Mouse (Mus musculus): ENCODE data around the gene Dgkd. TPM values are rescaled to one million over a fixed set of nuclear protein-coding genes. Genes with fewer than 3 reads are reported as not detected.

The Dgkd gene
- total and polyA plus RNA-seq, 3 experiments, result 23.5 to 47.3 (median 40.8) TPM

DNA sequence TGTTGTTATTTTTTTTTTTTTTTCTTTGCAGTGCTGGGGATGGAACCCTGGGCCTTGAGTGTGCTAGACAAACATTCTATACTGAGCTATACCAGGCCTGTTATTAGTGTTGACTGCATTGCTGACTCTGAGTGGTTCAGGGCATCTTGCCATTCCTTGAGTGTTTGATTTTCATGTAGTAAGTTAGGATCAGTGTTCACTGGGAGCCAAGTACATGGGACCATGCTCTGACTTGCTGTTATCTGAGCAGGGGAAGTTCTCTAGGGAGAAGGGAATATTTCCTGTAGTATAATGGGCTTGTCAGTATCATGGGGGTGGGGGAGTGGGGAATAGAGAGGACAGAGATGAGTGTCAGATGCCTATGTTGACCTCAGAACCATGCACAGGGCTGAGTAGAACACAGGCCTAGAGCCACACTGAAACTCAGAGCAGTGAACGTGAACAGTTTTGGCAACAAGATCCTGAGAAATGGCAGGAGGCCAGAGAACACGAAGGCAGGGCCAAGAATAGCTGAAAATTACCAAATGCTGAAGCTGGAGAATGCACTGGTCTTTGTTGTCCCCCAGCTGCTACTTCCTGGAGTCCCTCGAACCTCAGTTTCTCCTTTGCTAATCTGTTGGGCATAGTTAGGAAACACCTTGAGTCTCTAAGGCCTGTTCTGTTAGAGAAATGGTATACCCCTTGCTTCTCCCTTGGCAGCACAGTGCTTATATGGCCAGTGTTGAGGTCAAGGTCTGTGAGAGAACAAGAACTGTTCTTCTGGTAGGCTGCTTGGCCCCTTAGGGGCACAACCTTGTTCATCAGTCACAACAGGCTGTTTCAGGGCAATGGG, 26.6 kb downstream of the Dgkd start:
- no peaks in the 10 kb centered on the region for H3K27me3 ChIP-seq (ENCODE audit: control insufficient read depth, insufficient read depth, low read length)
- 0% methylated on average over 3 of the region's 3 CpGs for WGBS
- no peak overlapping the region for H3K4me3 ChIP-seq
- no peak for TF ChIP-seq POLR2A (IDR thresholded peaks at IDR 0.05; ENCODE audit: insufficient read depth, low read depth, low read length)
- peak; percentile 74; the same call in 1 of the 2 replicates for TF ChIP-seq EP300 (IDR thresholded peaks at IDR 0.05; ENCODE audit: insufficient read depth, low read depth, low read length)
- intact Hi-C loops (cut with DNase I), result loop anchor here (2.0 kb wide), 1 partner anchor 21 kb away; no protein-coding TSS in a partner anchor
- H3K79me2 ChIP-seq (replicated peaks; ENCODE audit: control insufficient read depth, insufficient read depth, low read length), result peaks cover 11% of the 10 kb centered on the region
- H3K36me3 ChIP-seq (ENCODE audit: control insufficient read depth, insufficient read depth, low read length), result peaks cover 41% of the 10 kb centered on the region
- H3K9ac ChIP-seq (ENCODE audit: low read depth, low read length), result 0 out of 2 replicates have a peak overlapping the region, but pooled peaks have one; percentile 1
- H3K27ac ChIP-seq, result peak overlapping the region; percentile 81
- DNase-seq, result peak; percentile 86 to 88
- peaks cover 31% of the 10 kb centered on the region for H3K4me1 ChIP-seq (ENCODE audit: control insufficient read depth, insufficient read depth, low read length)

DNA sequence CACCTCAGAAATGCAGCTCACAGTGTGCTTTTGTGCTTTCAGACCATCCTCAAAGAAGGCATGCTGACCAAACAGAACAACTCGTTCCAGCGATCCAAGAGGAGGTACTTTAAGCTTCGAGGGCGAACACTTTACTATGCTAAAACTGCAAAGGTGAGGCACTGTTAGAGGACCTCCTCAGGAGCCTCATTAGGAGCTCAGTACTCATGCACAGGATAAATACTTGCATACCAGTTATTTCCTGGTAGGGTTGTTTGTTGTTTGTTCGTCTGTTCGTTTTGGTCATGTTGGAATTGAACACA, 27.2 kb downstream of the Dgkd start:
- Histone ChIP-seq H3K4me1 (ENCODE audit: control insufficient read depth, insufficient read depth, low read length) (peaks cover 31% of the 10 kb centered on the region), H3K36me3 (ENCODE audit: control insufficient read depth, insufficient read depth, low read length) (peaks cover 41% of the 10 kb centered on the region), H3K79me2 (replicated peaks; ENCODE audit: control insufficient read depth, insufficient read depth, low read length) (peaks cover 11% of the 10 kb centered on the region), H3K4me3 (no peak overlapping the region), H3K27ac (peak overlapping the region; percentile 81), H3K27me3 (ENCODE audit: control insufficient read depth, insufficient read depth, low read length) (no peaks in the 10 kb centered on the region), H3K9ac (ENCODE audit: low read depth, low read length) (no peak overlapping the region)
- no peak for TF ChIP-seq CTCF (IDR thresholded peaks at IDR 0.05)
- TF ChIP-seq POLR2A (IDR thresholded peaks at IDR 0.05; ENCODE audit: insufficient read depth, low read depth, low read length), result no peak
- TF ChIP-seq EP300 (IDR thresholded peaks at IDR 0.05; ENCODE audit: insufficient read depth, low read depth, low read length), result no peak
- 72% methylated on average over 6 of the region's 6 CpGs for WGBS
- intact Hi-C loops (cut with DNase I), result loop anchor here (2.0 kb wide), 1 partner anchor 21 kb away; no protein-coding TSS in a partner anchor
- DNase-seq, result no peak

- DNase-seq, result peak; percentile 46 to 48
- intact Hi-C loops (cut with DNase I), result loop anchor here (2.0 kb wide), 1 partner anchor 22 kb away; no protein-coding TSS in a partner anchor
- Histone ChIP-seq H3K9ac (ENCODE audit: low read depth, low read length) (no peak overlapping the region), H3K4me1 (ENCODE audit: control insufficient read depth, insufficient read depth, low read length) (peaks cover 31% of the 10 kb centered on the region), H3K79me2 (replicated peaks; ENCODE audit: control insufficient read depth, insufficient read depth, low read length) (peaks cover 11% of the 10 kb centered on the region), H3K27ac (peak overlapping the region; percentile 81), H3K4me3 (no peak overlapping the region), H3K36me3 (ENCODE audit: control insufficient read depth, insufficient read depth, low read length) (peaks cover 41% of the 10 kb centered on the region), H3K27me3 (ENCODE audit: control insufficient read depth, insufficient read depth, low read length) (no peaks in the 10 kb centered on the region)
- TF ChIP-seq EP300 (IDR thresholded peaks at IDR 0.05; ENCODE audit: insufficient read depth, low read depth, low read length), result 0 out of 2 replicates have a peak, but pooled peaks have one; percentile 17
- TF ChIP-seq POLR2A (IDR thresholded peaks at IDR 0.05; ENCODE audit: insufficient read depth, low read depth, low read length), result no peak
- no peak for TF ChIP-seq CTCF (IDR thresholded peaks at IDR 0.05)
- 28% methylated on average over 2 of the region's 2 CpGs for WGBS
Measured at GRCm38 (mm10) chr1:87880856-87881255, 27.8 kb downstream of the Dgkd start.

GRCm38 (mm10) chr1:87881726-87882125, 28.6 kb downstream of the Dgkd start:
- Histone ChIP-seq H3K79me2 (replicated peaks; ENCODE audit: control insufficient read depth, insufficient read depth, low read length) (peaks cover 5% of the 10 kb centered on the region), H3K36me3 (ENCODE audit: control insufficient read depth, insufficient read depth, low read length) (peaks cover 43% of the 10 kb centered on the region), H3K9ac (ENCODE audit: low read depth, low read length) (no peak overlapping the region), H3K4me3 (no peak overlapping the region), H3K4me1 (ENCODE audit: control insufficient read depth, insufficient read depth, low read length) (peaks cover 30% of the 10 kb centered on the region), H3K27ac (peak overlapping the region; percentile 81; the same call in 1 of the 2 replicates), H3K27me3 (ENCODE audit: control insufficient read depth, insufficient read depth, low read length) (no peaks in the 10 kb centered on the region)
- intact Hi-C loops (cut with DNase I), result loop anchor here (2.0 kb wide), 1 partner anchor 23 kb away; no protein-coding TSS in a partner anchor
- TF ChIP-seq CTCF (IDR thresholded peaks at IDR 0.05) (no peak), EP300 (IDR thresholded peaks at IDR 0.05; ENCODE audit: insufficient read depth, low read depth, low read length) (no peak), POLR2A (IDR thresholded peaks at IDR 0.05; ENCODE audit: insufficient read depth, low read depth, low read length) (no peak)
- WGBS, result 64% methylated on average over 4 of the region's 4 CpGs
- DNase-seq, result no peak

DNA sequence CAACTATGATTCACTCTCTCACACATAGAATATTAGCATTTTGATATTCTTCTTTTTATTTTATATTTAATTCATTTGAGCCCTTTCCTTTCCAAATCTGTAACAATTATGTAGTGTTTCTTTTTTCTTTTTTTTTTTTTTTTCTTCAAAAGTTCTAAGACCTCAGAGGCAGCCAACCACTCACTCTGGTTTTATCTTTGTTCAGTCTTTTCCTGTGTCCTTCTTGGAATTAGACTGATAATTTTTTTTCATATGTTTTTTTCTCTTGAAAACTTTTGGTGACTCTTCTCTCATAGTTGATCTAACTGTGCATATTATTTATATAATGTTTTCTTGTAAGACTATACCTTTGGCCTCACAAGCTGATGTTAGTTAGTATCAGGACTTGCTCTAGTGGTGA, 29.5 kb downstream of the Dgkd start:
- peaks cover 1% of the 10 kb centered on the region for H3K79me2 ChIP-seq (replicated peaks; ENCODE audit: control insufficient read depth, insufficient read depth, low read length)
- no peak overlapping the region for H3K9ac ChIP-seq (ENCODE audit: low read depth, low read length)
- H3K27me3 ChIP-seq (ENCODE audit: control insufficient read depth, insufficient read depth, low read length), result no peaks in the 10 kb centered on the region
- no peak for DNase-seq
- TF ChIP-seq CTCF (IDR thresholded peaks at IDR 0.05), result no peak
- H3K36me3 ChIP-seq (ENCODE audit: control insufficient read depth, insufficient read depth, low read length), result peaks cover 43% of the 10 kb centered on the region
- intact Hi-C loops (cut with DNase I), result no loop called here
- peaks cover 28% of the 10 kb centered on the region for H3K4me1 ChIP-seq (ENCODE audit: control insufficient read depth, insufficient read depth, low read length)
- H3K27ac ChIP-seq, result no peak overlapping the region
- no peak overlapping the region for H3K4me3 ChIP-seq

- Histone ChIP-seq H3K36me3 (ENCODE audit: control insufficient read depth, insufficient read depth, low read length) (peaks cover 21% of the 10 kb centered on the region), H3K27ac (peak overlapping the region; percentile 5; the same call in 1 of the 2 replicates), H3K4me3 (no peak overlapping the region), H3K4me1 (ENCODE audit: control insufficient read depth, insufficient read depth, low read length) (peaks cover 12% of the 10 kb centered on the region), H3K27me3 (ENCODE audit: control insufficient read depth, insufficient read depth, low read length) (no peaks in the 10 kb centered on the region), H3K79me2 (replicated peaks; ENCODE audit: control insufficient read depth, insufficient read depth, low read length) (peaks cover 1% of the 10 kb centered on the region; the same call in 1 of the 2 replicates), H3K9ac (ENCODE audit: low read depth, low read length) (no peak overlapping the region)
- TF ChIP-seq CTCF (IDR thresholded peaks at IDR 0.05) (no peak), EP300 (IDR thresholded peaks at IDR 0.05; ENCODE audit: insufficient read depth, low read depth, low read length) (no peak)
- intact Hi-C loops (cut with DNase I), result loop anchor here (5.0 kb wide), 1 partner anchor 34 kb away; no protein-coding TSS in a partner anchor
- WGBS, result 32% methylated on average over 1 of the region's 1 CpGs
- no peak for DNase-seq
Measured at GRCm38 (mm10) chr1:87890960-87891359, 37.9 kb downstream of the Dgkd start.
